Mouse (Mus musculus) erythroblast, embryonic 14.5 days (primary cell): ENCODE results near the gene Nrg4.

Experiments used
- GATA1 ChIP-seq: IDR thresholded peaks from 2 replicates; pipeline ENCODE4 v1.6.1; 2012; ENCODE audit warnings: low read length, inconsistent platforms, mixed read lengths
- TAL1 ChIP-seq: IDR thresholded peaks from 3 replicates; pipeline ENCODE4 v1.6.1; 2012; ENCODE audit warnings: low read length, inconsistent platforms, mixed read lengths

- no peak for TF ChIP-seq GATA1
- no peak for TF ChIP-seq TAL1
These were observed 82.6 kb downstream of the Nrg4 start for GRCm38 (mm10) chr9:55244079-55244478.
